Mouse (Mus musculus): Measurements from ENCODE around the gene Hace1.

Gene Hace1

GRCm38 (mm10) chr10:45710848-45711247 lies 133.2 kb downstream of the Hace1 start:
- DNase-seq: no peak

- no peak for DNase-seq
These were observed 133.7 kb downstream of the Hace1 start for GRCm38 (mm10) chr10:45711348-45711747.

Data from right cerebral cortex, adult 18-20 months (tissue).